Mouse (Mus musculus): ENCODE results near the gene Slc25a47.

- TF ChIP-seq CTCF (IDR thresholded peaks at IDR 0.05; ENCODE audit: borderline replicate concordance, insufficient read depth, low read depth, low read length) (no peak), POLR2A (IDR thresholded peaks at IDR 0.05; ENCODE audit: borderline replicate concordance, insufficient read depth, low read length) (peak; percentile 31; the same call in 1 of the 2 replicates)
Observed at GRCm38 (mm10) chr12:108792152-108792545, 43.7 kb upstream of the Slc25a47 start.
